Mouse (Mus musculus): ENCODE results near the gene Nfatc4. TPM values are rescaled to one million over a fixed set of nuclear protein-coding genes. Genes with fewer than 3 reads are reported as not detected.

Gene Nfatc4
- polyA plus RNA-seq, 1 experiment = 4.3 TPM

- WGBS = 66% methylated on average over 41 of the region's 41 CpGs
- H3K4me3 ChIP-seq (ENCODE audit: insufficient read depth, low read depth, low read length) = no peak overlapping the region
- no peaks in the 10 kb centered on the region for H3K36me3 ChIP-seq (ENCODE audit: control insufficient read depth, insufficient read depth, low read length)
- DNase-seq = no peak
- no peak overlapping the region for H3K27ac ChIP-seq (ENCODE audit: insufficient read depth, low read depth, low read length)
- no peaks in the 10 kb centered on the region for H3K4me1 ChIP-seq (ENCODE audit: control insufficient read depth, insufficient read depth, low read length)
- peaks cover 2% of the 10 kb centered on the region for H3K27me3 ChIP-seq (replicated peaks; ENCODE audit: control insufficient read depth, insufficient read depth, low read length)
- TF ChIP-seq CTCF (conservative IDR thresholded peaks at IDR 0.05; ENCODE audit: insufficient read depth, insufficient read length, low read depth, low read length) (no peak), POLR2A (IDR thresholded peaks at IDR 0.05; ENCODE audit: low read depth, low read length) (no peak)
These were observed 3.8 kb downstream of the Nfatc4 start for GRCm38 (mm10) chr14:55826551-55827340.

GRCm38 (mm10) chr14:55828716-55829263 lies 5.8 kb downstream of the Nfatc4 start:
- H3K4me1 ChIP-seq (ENCODE audit: control insufficient read depth, insufficient read depth, low read length) = no peaks in the 10 kb centered on the region
- WGBS = 41% methylated on average over 3 of the region's 3 CpGs
- DNase-seq = peak; percentile 67
- no peak overlapping the region for H3K4me3 ChIP-seq (ENCODE audit: insufficient read depth, low read depth, low read length)
- no peak for TF ChIP-seq POLR2A (IDR thresholded peaks at IDR 0.05; ENCODE audit: low read depth, low read length)
- TF ChIP-seq CTCF (conservative IDR thresholded peaks at IDR 0.05; ENCODE audit: insufficient read depth, insufficient read length, low read depth, low read length) = no peak
- H3K27me3 ChIP-seq (replicated peaks; ENCODE audit: control insufficient read depth, insufficient read depth, low read length) = peaks cover 2% of the 10 kb centered on the region
- no peaks in the 10 kb centered on the region for H3K36me3 ChIP-seq (ENCODE audit: control insufficient read depth, insufficient read depth, low read length)
- no peak overlapping the region for H3K27ac ChIP-seq (ENCODE audit: insufficient read depth, low read depth, low read length)

GRCm38 (mm10) chr14:55829854-55830253 lies 6.9 kb downstream of the Nfatc4 start:
- peaks cover 1% of the 10 kb centered on the region for H3K27me3 ChIP-seq (replicated peaks; ENCODE audit: control insufficient read depth, insufficient read depth, low read length)
- no peaks in the 10 kb centered on the region for H3K4me1 ChIP-seq (ENCODE audit: control insufficient read depth, insufficient read depth, low read length)
- H3K4me3 ChIP-seq (ENCODE audit: insufficient read depth, low read depth, low read length) = no peak overlapping the region
- H3K27ac ChIP-seq (ENCODE audit: insufficient read depth, low read depth, low read length) = no peak overlapping the region
- H3K36me3 ChIP-seq (ENCODE audit: control insufficient read depth, insufficient read depth, low read length) = no peaks in the 10 kb centered on the region
- no peak for DNase-seq
- TF ChIP-seq CTCF (conservative IDR thresholded peaks at IDR 0.05; ENCODE audit: insufficient read depth, insufficient read length, low read depth, low read length) (no peak), POLR2A (IDR thresholded peaks at IDR 0.05; ENCODE audit: low read depth, low read length) (no peak)
- 94% methylated on average over 16 of the region's 16 CpGs for WGBS

GRCm38 (mm10) chr14:55830331-55830730 lies 7.4 kb downstream of the Nfatc4 start:
- Histone ChIP-seq H3K4me3 (ENCODE audit: insufficient read depth, low read depth, low read length) (no peak overlapping the region), H3K27me3 (replicated peaks; ENCODE audit: control insufficient read depth, insufficient read depth, low read length) (no peaks in the 10 kb centered on the region), H3K27ac (ENCODE audit: insufficient read depth, low read depth, low read length) (no peak overlapping the region), H3K4me1 (ENCODE audit: control insufficient read depth, insufficient read depth, low read length) (no peaks in the 10 kb centered on the region), H3K36me3 (ENCODE audit: control insufficient read depth, insufficient read depth, low read length) (no peaks in the 10 kb centered on the region)
- WGBS = 89% methylated on average over 4 of the region's 4 CpGs
- TF ChIP-seq POLR2A (IDR thresholded peaks at IDR 0.05; ENCODE audit: low read depth, low read length) = no peak
- no peak for DNase-seq

- no peak for DNase-seq
- Histone ChIP-seq H3K36me3 (ENCODE audit: control insufficient read depth, insufficient read depth, low read length) (no peaks in the 10 kb centered on the region), H3K4me1 (ENCODE audit: control insufficient read depth, insufficient read depth, low read length) (no peaks in the 10 kb centered on the region), H3K27me3 (replicated peaks; ENCODE audit: control insufficient read depth, insufficient read depth, low read length) (no peaks in the 10 kb centered on the region), H3K27ac (ENCODE audit: insufficient read depth, low read depth, low read length) (no peak overlapping the region), H3K4me3 (ENCODE audit: insufficient read depth, low read depth, low read length) (no peak overlapping the region)
- 88% methylated on average over 4 of the region's 4 CpGs for WGBS
- TF ChIP-seq POLR2A (IDR thresholded peaks at IDR 0.05; ENCODE audit: low read depth, low read length) = no peak
- no peak for TF ChIP-seq CTCF (conservative IDR thresholded peaks at IDR 0.05; ENCODE audit: insufficient read depth, insufficient read length, low read depth, low read length)
These were observed 10.2 kb downstream of the Nfatc4 start for GRCm38 (mm10) chr14:55833126-55833525.

- no peak for DNase-seq
- WGBS = 66% methylated on average over 5 of the region's 5 CpGs
- Histone ChIP-seq H3K4me1 (ENCODE audit: control insufficient read depth, insufficient read depth, low read length) (no peaks in the 10 kb centered on the region), H3K27me3 (replicated peaks; ENCODE audit: control insufficient read depth, insufficient read depth, low read length) (no peaks in the 10 kb centered on the region), H3K36me3 (ENCODE audit: control insufficient read depth, insufficient read depth, low read length) (no peaks in the 10 kb centered on the region), H3K4me3 (ENCODE audit: insufficient read depth, low read depth, low read length) (no peak overlapping the region), H3K27ac (ENCODE audit: insufficient read depth, low read depth, low read length) (no peak overlapping the region)
- TF ChIP-seq POLR2A (IDR thresholded peaks at IDR 0.05; ENCODE audit: low read depth, low read length) (no peak), CTCF (conservative IDR thresholded peaks at IDR 0.05; ENCODE audit: insufficient read depth, insufficient read length, low read depth, low read length) (no peak)
These were observed 12.0 kb downstream of the Nfatc4 start for GRCm38 (mm10) chr14:55834808-55835533.

- Histone ChIP-seq H3K27me3 (replicated peaks; ENCODE audit: control insufficient read depth, insufficient read depth, low read length) (no peaks in the 10 kb centered on the region), H3K27ac (ENCODE audit: insufficient read depth, low read depth, low read length) (no peak overlapping the region), H3K4me1 (ENCODE audit: control insufficient read depth, insufficient read depth, low read length) (no peaks in the 10 kb centered on the region), H3K36me3 (ENCODE audit: control insufficient read depth, insufficient read depth, low read length) (no peaks in the 10 kb centered on the region), H3K4me3 (ENCODE audit: insufficient read depth, low read depth, low read length) (no peak overlapping the region)
- WGBS = 93% methylated on average over 5 of the region's 5 CpGs
- DNase-seq = no peak
- TF ChIP-seq CTCF (conservative IDR thresholded peaks at IDR 0.05; ENCODE audit: insufficient read depth, insufficient read length, low read depth, low read length) (no peak), POLR2A (IDR thresholded peaks at IDR 0.05; ENCODE audit: low read depth, low read length) (no peak)
These were observed 15.4 kb downstream of the Nfatc4 start for GRCm38 (mm10) chr14:55838312-55838711.

All from kidney, adult 2 months (tissue).